Mouse (Mus musculus): ENCODE measurements around the gene Gpr107.

- TF ChIP-seq CTCF (IDR thresholded peaks at IDR 0.05; ENCODE audit: low read depth) = no peak
- no peak for TF ChIP-seq EP300 (IDR thresholded peaks at IDR 0.05; ENCODE audit: low read depth)
Measured at GRCm38 (mm10) chr2:31239833-31240232, 87.7 kb downstream of the Gpr107 start.

Measured in liver, postnatal 0 days (tissue).